Mouse (Mus musculus) testis, adult 2 months (tissue): ENCODE results near the gene Pex7.

Source experiments
- CTCF ChIP-seq: fragments of 200-500 bp; IDR thresholded peaks from 2 replicates; pipeline ENCODE4 v1.5.1; 2012; ENCODE audit warnings: low read depth, mild to moderate bottlenecking, inconsistent platforms, low read length, moderate library complexity; ENCODE audit not compliant: control insufficient read depth, insufficient read depth, insufficient replicate concordance
- POLR2A ChIP-seq: fragments of 200-500 bp; IDR thresholded peaks from 2 replicates; pipeline ENCODE4 v1.6.1; 2012; ENCODE audit warnings: low read depth, mild to moderate bottlenecking, inconsistent platforms, low read length, moderate library complexity; ENCODE audit not compliant: control insufficient read depth

DNA sequence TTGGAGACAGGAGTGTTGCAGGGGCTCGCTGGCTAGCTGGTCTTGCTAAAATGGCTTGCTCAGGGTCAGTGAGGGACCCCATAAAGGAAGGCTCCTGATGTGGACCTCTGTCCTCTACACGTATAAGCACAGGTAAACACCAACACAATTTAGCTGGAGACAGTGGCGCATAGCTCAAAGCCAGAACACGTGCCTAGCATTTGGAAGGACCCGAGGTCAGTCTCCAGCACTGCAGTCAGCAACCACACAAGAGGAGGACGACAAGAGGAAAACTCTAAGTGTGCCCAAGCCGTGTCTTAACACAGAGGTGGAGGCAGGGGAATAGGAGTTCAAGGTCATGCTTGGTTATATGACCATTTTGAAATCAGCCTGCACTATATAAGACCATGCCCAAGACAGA is 32.6 kb upstream of the Pex7 start:
- no peak for TF ChIP-seq CTCF
- no peak for TF ChIP-seq POLR2A
